Mouse (Mus musculus): ENCODE data around the gene Map4k2. TPM values are rescaled to one million over a fixed set of nuclear protein-coding genes. Genes with fewer than 3 reads are reported as not detected.

Gene Map4k2
- total RNA-seq, 4 experiments from 2014 or later = 40.6 to 81.6 (median 61.5) TPM

DNA sequence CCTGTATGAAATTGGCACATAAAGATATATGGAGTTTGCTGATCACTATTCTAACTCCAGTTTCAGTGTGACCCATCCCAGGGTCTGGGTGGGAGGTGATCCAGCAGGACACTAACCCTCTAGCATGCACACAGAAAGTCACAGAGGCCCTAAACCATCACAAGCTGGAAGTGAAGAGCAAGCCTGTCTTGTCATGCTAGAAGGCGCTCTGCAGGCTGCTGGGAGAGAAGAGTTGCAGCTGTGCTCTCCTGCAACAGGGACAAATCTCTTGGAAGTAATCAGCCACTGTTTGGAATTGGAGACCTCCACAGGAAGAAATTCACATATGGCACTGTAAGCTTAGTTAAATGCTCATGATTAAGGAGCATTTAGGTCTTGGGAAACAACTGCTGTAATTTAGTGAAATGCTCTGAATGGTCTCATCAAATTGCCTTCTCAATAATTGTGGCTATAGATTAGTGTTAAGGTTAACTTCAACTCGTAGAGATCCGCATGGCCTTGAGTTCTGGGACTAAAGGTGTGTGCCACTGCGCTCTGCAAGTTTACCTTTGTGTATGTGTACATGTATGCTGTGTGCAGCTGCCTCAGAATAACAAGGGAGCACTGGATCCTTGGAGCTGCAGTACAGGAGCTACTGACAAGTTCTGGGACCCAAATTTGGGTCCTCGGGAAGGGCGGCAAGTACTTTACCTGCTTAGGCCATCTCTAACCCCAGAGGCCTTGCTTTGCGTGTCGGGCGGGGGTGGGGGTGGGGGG lies 39.7 kb downstream of the Map4k2 start:
- DNase-seq = no peak

DNA sequence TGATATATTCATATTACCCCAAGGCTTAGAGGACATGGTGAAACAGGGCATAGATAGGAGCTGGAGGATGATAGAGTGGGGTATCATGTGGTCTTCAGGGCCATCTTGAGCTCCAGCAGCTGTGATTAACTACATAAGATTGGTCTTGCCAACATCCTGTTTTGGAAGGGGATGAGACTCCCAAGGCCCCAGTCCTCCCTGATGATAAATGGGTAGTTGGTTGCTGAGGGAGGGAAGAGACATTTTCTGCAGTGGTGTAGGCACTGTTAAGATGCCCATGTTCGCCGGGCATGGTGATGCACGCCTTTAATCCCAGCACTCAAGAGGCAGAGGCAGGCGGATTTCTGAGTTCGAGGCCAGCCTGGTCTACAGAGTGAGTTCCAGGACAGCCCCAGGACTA lies 40.3 kb downstream of the Map4k2 start:
- no peak for DNase-seq

DNA sequence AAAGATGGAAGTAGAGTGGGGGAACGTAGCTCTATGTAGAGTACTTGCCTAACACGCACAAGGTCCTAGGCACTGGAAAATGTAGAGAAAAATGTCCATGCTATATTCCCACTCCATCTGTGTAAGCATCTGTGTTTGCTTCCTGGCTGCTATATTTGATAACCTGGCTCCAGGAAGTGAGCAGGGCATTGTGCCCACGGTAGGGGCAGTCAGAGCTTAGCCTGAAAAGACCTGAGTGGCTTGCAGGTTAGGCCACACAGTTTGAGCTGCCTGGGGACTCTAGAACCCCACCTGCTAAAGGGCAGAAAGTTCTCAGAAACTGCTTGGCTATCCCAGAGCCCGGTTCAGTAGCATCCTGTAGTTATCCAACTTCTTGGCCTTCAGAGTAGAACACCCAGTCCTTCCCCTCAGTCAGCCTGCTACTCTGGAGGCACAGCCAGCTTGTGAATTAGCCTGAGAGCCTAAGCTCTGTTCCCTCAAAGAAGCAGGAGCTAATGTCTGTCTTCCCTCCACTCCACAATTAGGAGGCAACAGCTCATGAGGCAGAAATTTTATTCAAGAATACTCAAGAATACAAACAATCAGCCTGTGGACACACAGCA lies 41.5 kb downstream of the Map4k2 start:
- DNase-seq = no peak

DNA sequence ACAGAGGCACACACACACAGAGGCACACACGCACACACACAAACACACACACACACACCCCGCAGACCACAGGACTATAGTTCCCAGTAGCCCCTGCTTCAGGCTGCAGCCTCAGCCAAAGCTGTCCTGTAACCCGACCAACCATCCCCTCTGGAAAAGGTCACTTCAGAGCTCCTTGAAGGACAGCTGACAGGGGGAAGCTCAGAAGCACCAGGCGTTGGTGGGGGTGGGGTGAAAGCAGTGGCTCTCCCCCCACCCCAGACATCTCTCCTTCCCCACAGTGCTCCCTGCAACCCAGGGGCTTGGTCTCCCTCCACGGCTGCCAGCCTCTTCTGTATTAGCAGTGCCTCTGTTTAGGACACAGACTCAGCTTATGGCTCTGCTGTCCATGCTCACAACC lies 42.5 kb downstream of the Map4k2 start:
- no peak for DNase-seq

DNA sequence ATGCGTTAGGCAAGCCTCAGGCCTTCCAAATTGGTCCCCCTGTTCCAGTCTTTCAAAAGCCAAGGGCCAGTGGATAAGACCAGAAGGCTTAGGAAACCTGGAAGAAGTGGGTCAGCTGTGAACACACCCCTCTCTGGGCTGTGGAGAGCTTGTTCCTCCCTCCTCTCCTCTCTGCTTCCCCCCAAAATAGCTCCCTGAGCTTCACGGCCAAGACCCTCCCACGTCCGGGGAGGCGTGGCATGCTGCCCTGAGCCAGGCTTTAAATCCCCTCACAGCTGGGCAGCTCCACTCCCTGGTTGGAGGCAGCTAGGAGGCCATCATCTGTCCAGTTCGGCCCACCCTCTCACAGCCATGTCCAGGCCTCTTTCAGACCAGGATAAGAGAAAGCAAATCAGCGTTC lies 43.2 kb downstream of the Map4k2 start, which contains the start of gene Pygm:
Pygm (plus strand) TSS at position 272 of the 400 bp plus-strand sequence.
- no peak for DNase-seq

DNA sequence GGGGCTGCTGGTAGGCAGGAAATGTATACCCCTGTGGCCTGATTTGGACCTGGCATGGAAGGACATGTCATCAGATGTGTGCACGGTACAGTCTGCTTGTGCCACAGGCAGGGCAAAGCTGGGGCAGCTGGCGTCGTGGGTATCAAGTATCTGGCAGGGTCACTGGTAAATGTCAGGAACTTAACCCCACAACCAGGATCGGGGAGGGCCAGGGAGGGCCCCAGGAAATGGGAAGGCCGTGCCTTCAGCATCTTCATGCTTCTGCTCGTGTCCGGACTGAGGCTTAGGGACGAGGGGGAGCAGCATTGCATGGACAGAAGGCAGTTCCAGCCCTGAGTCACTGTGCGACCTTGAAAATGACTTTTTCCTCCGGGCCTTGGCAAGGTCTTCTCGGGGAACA lies 44.0 kb downstream of the Map4k2 start:
- peak; percentile 71 for DNase-seq

DNA sequence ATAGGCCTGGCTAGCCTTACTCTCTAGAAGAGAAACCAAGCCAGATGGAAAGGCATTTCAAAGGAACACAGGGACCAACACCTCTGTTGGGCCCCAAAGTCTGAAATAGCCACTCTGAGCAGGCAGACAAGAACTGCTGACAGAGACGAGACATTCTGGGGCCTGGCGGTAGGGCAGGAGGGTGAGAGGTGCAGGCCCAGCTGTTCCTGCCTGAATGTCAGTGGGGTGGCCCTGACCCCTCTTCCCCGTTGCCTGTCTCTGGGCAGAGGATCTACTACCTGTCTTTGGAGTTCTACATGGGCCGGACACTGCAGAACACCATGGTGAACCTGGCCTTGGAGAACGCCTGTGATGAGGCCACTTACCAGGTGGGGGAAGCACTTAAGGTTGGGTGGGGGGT lies 44.5 kb downstream of the Map4k2 start:
- DNase-seq = no peak

DNA sequence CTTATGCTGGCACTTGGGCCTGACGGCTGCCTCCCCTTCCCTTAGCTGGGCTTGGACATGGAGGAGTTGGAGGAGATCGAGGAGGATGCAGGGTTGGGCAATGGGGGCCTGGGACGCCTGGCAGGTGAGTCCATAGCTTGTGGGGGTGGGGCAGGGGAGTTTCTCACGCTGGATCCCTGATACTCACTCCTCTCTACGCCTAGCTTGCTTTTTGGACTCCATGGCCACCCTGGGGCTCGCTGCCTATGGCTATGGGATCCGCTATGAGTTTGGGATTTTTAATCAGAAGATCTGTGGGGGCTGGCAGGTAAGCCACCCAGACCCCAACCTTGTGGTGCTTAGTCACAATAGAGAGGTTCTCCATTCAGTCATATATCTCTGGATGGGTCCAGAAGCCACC lies 44.9 kb downstream of the Map4k2 start:
- no peak for DNase-seq

DNA sequence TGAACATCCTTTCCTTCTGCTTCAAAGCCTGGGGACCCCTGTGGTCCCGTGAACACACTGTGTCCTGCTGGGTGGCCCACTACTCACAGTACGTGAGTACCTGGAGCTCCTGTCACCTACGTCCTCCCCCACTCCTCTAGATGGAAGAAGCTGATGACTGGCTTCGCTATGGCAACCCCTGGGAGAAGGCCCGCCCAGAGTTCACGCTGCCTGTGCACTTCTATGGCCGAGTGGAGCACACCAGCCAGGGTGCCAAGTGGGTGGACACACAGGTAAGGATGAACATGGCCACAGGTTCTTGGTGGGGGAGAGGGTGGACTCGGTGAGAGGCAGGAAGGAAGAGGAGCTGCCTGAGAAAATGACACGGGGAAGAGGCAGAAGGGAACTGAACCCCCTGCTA lies 45.3 kb downstream of the Map4k2 start:
- no peak for DNase-seq

DNA sequence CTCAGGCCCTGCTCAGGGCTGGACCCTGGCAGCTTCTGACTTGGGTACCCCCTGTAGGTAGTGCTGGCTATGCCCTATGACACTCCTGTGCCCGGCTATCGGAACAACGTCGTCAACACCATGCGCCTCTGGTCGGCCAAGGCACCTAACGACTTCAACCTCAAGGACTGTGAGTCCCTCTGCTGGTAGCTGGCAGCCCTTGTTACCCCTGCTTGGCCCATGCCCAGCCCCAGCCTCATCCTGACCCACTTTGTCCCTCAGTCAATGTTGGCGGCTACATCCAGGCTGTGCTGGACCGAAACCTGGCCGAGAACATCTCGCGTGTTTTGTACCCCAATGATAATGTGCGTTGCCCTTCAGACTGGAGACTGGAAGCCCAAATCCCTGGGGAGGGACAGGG lies 47.1 kb downstream of the Map4k2 start:
- no peak for DNase-seq

DNA sequence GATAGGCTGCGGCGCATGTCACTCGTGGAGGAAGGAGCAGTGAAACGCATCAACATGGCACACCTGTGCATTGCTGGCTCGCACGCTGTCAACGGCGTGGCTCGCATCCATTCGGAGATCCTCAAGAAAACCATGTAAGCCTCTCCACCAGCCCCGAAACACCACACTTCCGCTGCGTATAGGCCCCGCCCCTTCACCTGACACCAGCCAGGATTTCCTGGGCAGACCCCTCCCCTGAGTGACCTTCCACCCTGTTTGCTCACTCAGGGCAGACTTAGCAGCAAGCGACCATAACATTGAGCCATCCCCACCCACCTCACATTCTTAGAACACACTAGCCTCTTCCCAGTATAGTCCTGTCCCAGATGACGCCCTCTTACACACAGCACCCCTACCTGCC lies 48.9 kb downstream of the Map4k2 start:
- DNase-seq = no peak

DNA sequence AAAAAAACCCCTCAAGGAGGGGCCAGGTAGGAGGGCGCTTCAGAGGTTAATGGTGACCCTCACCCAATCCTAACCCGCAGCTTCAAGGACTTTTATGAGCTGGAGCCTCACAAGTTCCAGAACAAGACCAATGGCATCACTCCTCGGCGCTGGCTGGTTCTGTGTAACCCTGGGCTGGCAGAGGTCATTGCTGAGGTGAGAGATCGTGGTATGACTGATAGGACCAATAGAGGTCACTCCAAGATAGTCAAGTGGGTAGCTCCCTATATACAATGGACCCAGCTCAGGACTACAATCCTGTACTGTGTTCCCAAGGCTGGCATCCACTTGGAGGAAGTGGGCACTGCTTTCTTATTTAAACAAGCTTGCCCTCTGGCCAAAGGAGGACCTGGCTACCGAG lies 49.3 kb downstream of the Map4k2 start:
- no peak for DNase-seq

DNA sequence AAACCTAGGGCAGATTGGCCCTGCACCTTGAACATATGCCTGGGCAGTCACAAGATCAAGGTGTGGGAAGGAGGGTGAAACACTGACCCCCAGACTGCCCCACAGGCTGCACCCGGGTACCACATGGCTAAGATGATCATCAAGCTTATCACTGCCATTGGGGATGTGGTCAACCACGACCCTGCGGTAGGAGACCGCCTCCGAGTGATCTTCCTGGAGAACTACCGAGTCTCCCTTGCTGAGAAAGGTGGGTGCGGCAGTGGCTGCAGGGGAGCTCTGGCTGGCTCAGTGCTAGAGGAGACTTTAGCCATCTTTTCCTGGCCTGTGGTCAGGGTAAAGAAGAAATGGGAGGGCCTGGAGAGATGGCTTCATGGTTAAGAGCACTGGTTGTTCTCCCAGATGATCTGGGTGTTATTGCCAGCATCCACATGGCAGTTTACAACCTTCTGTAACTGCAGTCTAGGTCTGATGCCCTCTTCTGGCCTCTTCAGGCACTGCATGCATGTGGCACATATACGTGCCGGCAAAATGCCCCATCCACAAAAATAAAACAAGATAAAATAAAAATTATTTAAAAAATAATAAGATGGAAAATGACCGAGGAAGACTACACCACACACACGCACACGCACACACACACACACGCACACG lies 51.9 kb downstream of the Map4k2 start:
- no peak for DNase-seq

DNA sequence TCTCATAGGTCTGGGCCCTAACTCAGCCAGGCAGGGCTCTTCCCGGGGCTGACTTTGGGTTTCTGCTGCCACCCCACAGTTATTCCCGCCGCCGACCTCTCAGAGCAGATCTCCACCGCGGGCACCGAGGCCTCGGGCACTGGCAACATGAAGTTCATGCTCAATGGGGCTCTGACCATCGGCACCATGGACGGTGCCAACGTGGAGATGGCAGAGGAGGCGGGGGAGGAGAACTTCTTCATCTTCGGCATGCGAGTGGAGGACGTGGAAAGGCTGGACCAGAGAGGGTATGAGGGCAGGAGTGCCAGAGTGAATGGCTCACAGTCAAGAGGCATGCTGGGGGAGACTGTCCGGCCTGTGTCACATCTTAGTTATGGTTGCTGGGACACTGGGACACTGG lies 52.7 kb downstream of the Map4k2 start:
- no peak for DNase-seq

DNA sequence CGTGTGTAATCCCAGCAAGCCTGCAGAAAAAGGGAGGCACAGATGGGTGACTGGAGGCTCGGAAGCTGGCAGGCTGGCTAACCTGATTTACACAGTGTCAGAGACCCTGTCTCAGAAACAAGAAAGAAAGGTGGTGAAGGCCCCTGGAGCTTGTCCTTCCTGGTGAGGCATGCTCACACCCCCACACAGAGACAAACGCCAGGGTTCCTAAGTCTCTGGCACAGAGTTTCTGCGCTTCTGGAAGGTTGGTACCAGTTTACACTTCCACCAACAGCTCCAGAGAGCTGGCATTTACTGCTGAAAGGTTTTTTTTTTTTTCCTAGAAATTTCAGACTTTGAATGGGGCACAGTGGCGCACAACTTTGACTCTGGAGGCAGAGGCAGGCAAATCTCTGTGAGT lies 55.3 kb downstream of the Map4k2 start:
- no peak for DNase-seq

DNA sequence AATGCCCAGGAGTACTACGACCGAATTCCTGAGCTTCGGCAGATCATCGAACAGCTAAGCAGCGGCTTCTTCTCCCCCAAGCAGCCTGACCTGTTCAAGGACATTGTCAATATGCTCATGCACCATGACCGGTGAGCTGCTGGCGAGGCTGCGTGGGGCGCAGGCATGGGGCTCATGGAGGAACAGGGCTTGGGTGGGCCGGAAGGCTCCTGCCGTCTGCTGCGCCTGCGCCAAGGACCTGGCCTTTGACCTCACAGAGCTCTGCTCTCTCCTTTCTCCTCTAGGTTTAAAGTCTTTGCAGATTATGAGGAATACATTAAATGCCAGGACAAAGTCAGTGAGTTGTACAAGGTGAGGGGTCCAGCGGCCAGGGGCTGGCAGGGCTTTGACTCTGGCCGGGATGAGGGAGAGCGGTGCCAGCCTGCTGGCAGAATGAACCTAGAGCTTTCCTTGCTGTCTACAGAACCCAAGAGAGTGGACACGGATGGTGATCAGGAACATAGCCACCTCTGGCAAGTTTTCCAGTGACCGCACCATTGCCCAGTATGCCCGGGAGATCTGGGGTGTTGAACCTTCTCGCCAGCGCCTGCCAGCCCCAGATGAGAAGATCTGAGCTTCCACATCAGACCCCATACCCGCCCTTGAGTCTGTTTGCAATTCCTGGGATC lies 56.8 kb downstream of the Map4k2 start:
- no peak for DNase-seq

DNA sequence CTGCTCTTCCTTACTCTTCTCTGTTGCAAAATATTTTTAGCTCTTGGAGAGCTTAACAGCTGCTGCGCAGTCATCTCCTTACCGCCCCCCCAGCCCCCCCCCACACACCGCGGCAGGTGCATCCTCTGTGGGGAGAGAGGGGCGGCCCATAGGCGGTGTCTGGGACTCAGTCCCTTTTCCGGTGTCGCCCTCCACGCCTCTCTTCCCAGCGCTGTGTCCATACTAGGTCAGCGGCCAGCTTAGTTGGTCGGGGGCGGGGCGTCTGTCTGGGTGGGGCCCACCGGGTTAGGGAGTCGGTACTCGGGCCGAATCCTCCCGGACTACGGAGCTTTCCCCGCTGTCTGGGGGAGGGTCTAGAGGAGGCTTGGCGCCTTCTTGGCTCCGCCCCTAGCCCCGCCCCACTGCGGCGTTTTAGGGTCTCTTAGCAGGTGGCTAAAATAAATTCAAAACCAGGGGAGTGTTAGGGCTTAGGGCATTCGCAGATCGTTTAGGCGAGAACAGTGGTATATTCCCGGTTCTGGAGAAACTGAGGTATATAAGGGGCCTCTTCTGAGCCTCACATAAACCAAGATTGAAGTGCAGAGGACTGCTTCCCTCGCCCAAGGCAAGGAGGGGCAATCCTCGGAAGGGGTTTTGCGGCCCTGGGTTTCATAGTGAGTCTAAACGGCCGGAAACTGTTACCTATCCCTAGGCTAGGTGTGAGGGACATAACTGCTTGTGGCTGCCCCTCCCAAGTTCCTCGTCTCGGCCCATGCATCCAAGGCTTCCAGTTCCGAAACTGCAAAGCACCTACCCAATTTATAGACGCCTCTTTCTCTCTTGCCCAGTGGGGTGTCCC lies 57.7 kb downstream of the Map4k2 start:
- DNase-seq = no peak

DNA sequence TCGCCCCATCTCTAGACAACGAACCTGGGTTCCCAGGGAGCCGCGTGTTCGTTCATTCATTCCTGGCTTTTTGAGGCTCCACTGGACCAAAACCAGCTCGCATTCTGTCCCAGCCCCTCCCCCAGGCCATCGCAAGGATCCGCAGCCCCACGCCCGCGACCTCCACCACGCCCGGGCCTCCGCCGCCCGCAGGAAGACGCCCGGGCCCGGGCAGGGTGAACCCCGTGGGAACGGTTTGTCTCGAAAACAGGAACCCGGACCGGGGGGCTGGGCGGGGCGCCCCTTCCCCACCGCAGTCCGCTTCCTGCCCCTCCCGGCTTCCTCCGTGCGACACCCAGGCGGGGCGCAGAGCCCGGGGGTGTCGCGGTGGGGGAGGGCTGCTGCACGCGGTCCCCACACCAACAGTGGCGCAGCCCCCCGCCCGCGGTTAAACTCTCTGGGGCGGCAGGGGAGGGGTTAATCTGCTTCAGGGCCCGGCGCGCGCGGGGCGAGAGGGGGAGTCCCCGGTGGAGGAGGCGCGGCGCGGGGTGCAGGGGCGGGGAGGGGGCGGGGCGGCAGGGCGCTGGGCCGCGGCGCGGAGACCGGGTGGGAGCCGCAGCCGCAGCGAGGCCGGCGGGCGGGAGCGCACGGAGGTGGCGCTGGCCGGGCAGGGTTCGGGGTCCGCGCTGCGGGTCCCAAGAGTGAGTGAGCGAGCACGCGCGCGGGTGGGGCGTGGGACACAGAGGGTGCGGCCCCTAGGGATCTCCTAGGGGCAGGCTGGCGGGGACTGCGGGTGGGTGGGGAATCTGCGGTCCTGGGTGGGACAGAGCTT lies 58.6 kb downstream of the Map4k2 start, which contains the start of gene Rasgrp2:
Rasgrp2 (plus strand) TSS at position 56 of the 811 bp plus-strand sequence.
- no peak for DNase-seq

DNA sequence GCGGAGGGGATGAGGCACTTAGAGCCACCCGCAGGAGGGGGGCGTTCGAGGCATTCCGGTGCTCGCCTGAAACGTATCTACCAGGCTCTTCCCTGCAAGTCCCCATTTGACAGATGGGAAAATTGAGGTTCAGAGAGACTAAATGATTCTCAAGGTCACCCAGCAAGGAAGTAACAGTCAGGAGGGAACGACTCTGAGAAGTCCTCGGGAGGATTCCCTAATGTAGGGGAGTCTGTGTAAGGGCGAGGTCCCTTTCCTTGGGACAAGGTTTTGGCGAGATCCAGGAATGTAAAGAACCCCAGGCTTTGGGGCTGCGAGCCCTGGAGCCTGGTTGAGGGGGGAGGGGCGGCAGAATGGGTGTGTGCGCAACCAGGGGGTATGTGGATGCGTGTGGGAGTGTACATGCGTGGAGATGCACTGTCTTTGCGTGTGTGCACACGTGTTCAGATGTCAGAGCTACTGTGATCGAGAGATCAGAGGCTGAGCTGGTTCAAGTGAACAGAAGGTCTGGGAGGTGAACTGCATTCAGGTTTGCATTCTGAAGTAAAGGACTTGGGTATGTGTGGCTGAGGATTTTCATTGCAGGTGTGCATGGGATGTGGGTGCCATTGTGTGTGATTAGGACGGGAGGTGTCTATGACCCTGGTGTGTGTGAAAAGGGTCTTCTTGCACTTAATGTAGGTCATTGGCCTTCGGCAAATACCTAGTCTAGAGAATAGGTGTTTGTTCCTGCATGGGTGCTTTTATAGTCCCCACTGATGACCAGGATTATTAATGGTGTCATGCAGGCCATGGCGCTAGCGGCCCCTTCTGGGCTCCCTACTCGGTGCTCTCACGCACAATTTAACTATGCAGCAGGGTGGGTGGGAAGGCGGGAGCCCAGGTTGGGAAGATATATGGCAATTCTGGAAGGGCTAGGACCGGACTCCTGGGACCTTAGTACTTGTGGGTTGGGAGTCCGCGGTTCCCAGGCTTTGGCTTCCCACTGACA lies 59.5 kb downstream of the Map4k2 start:
- DNase-seq = no peak
